Mouse (Mus musculus) bone marrow, adult 2 months (tissue): ENCODE data around the gene Syn3.

Source experiments
- CTCF ChIP-seq: fragments of 200-500 bp; IDR thresholded peaks from 2 replicates; pipeline ENCODE4 v1.5.1; 2011; ENCODE audit warnings: low read length, control low read depth; ENCODE audit not compliant: control insufficient read depth, insufficient read depth
- POLR2A ChIP-seq: fragments of 200-500 bp; IDR thresholded peaks from 2 replicates; pipeline ENCODE4 v1.6.1; 2011; ENCODE audit warnings: low read depth, mild to moderate bottlenecking, control low read depth, low read length, borderline replicate concordance; ENCODE audit not compliant: control insufficient read depth

DNA sequence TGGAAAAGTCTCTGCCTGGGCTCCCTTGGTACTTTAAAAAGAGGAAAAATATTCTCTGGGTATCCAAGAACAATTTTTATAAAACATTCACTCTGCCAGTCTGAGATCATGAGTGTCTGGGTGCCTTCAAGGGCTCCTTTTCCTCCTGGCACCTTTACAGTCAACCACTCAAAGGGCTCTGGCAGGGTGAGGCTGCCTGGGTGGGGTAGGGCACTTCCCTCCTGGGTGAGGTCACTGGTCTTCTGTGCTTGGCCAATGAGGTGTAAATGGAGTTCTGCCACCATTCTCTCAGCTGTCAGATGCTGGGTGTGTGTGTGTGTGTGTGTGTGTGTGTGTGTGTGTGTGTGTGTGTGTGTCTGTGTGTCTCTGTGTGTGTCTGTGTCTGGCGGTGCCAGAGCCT lies 39.1 kb downstream of the Syn3 start:
- no peak for TF ChIP-seq POLR2A
- TF ChIP-seq CTCF: no peak
